Mouse (Mus musculus) CH12.LX (cell line): ENCODE results near the gene Dlg1. TPM values are rescaled to one million over a fixed set of nuclear protein-coding genes. Genes with fewer than 3 reads are reported as not detected.
A peak's percentile ranks its signal among the peaks of the same experiment; 100 is the strongest.

Experiments used
- DNase-seq: peaks from one replicate; pipeline ENCODE4 v3.0.0-alpha.2; 2013; ENCODE audit errors: extremely low read depth
- H3K27ac ChIP-seq: 2 replicates; pipeline ENCODE4 v1.5.1; 2012; ENCODE audit warnings: low read depth, mild to moderate bottlenecking, control low read depth, moderate library complexity; ENCODE audit not compliant: insufficient read depth
- H3K27me3 ChIP-seq: replicated peaks from 2 replicates; pipeline ENCODE3; 2012; ENCODE audit warnings: inconsistent platforms
- H3K36me3 ChIP-seq, 2 experiments: replicated peaks in 1 of 2; 2 replicates each; pipeline versions ENCODE3 to v1.6.1; 2012; ENCODE audit warnings: inconsistent platforms in 1 of 2, low read length in 1 of 2, mild to moderate bottlenecking in 1 of 2, mixed read lengths in 1 of 2, moderate library complexity in 1 of 2; ENCODE audit not compliant: control insufficient read depth in 1 of 2, insufficient read depth in 1 of 2
- H3K4me1 ChIP-seq, 2 experiments: 2 replicates each; pipeline ENCODE4 v1.6.1; 2012; ENCODE audit warnings: inconsistent platforms in 1 of 2, moderate library complexity in 1 of 2; ENCODE audit not compliant: insufficient read depth in 2 of 2, control insufficient read depth in 1 of 2
- H3K4me2 ChIP-seq: 2 replicates; pipeline ENCODE4 v1.6.1; 2012; ENCODE audit warnings: low read depth, mild to moderate bottlenecking, control low read depth; ENCODE audit not compliant: poor library complexity, insufficient read depth, severe bottlenecking
- H3K4me3 ChIP-seq, 3 experiments: fragments of 150-350 bp in 1 of 3; sonication (generic) in 1 of 3; replicated peaks in 1 of 3; 2 replicates each; pipeline versions ENCODE3 to v1.5.1; 2011 to 2012; ENCODE audit warnings: low read depth in 2 of 3, low read length in 2 of 3, mild to moderate bottlenecking in 2 of 3, moderate library complexity in 2 of 3, control low read depth in 1 of 3, improper control_type of control experiment in 1 of 3, inconsistent platforms in 1 of 3, mixed read lengths in 1 of 3; ENCODE audit not compliant: poor library complexity in 1 of 3
- H3K79me2 ChIP-seq: replicated peaks from 2 replicates; pipeline ENCODE4 v1.6.1; 2012; ENCODE audit warnings: mild to moderate bottlenecking, moderate library complexity; ENCODE audit not compliant: control insufficient read depth, poor library complexity, insufficient read depth, severe bottlenecking; ENCODE audit errors: extremely low read depth
- H3K9ac ChIP-seq: 2 replicates; pipeline ENCODE4 v1.6.1; 2012; ENCODE audit warnings: low read depth, mild to moderate bottlenecking, control low read depth, moderate library complexity; ENCODE audit not compliant: insufficient read depth
- H3K9me3 ChIP-seq: replicated peaks from 2 replicates; pipeline ENCODE3; 2012; ENCODE audit warnings: low read length, inconsistent platforms, mixed read lengths
- BHLHE40 ChIP-seq: IDR thresholded peaks from 2 replicates; pipeline ENCODE4 v1.6.1; 2011; ENCODE audit warnings: mild to moderate bottlenecking, low read depth, low read length, improper control_type of control experiment
- CHD2 ChIP-seq: IDR thresholded peaks from 2 replicates; pipeline ENCODE4 v1.6.1; 2011; ENCODE audit warnings: low read length, improper control_type of control experiment
- CTCF ChIP-seq, 2 experiments: IDR thresholded peaks in 1 of 2; conservative IDR thresholded peaks in 1 of 2; 2 replicates each; pipeline ENCODE4 v1.5.1; 2011 to 2012; ENCODE audit warnings: low read depth in 2 of 2, low read length in 2 of 2, improper control_type of control experiment in 1 of 2, inconsistent platforms in 1 of 2, mild to moderate bottlenecking in 1 of 2, moderate library complexity in 1 of 2
- E2F4 ChIP-seq: IDR thresholded peaks from 2 replicates; pipeline ENCODE4 v1.6.1; 2011; ENCODE audit warnings: low read depth, low read length, improper control_type of control experiment; ENCODE audit not compliant: insufficient replicate concordance
- ELF1 ChIP-seq: IDR thresholded peaks from 2 replicates; pipeline ENCODE4 v1.6.1; 2014; ENCODE audit warnings: low read depth, mild to moderate bottlenecking, inconsistent platforms, low read length, improper control_type of control experiment
- GABPA ChIP-seq: IDR thresholded peaks from 2 replicates; pipeline ENCODE4 v1.6.1; 2012; ENCODE audit warnings: low read depth, low read length, improper control_type of control experiment, inconsistent platforms; ENCODE audit not compliant: insufficient replicate concordance
- IRF4 ChIP-seq: IDR thresholded peaks from 2 replicates; pipeline ENCODE4 v1.6.1; 2014; ENCODE audit warnings: low read depth, mild to moderate bottlenecking, inconsistent platforms, low read length, improper control_type of control experiment
- JUN ChIP-seq: IDR thresholded peaks from 2 replicates; pipeline ENCODE4 v1.6.1; 2011; ENCODE audit warnings: low read depth, mild to moderate bottlenecking, low read length, improper control_type of control experiment, moderate library complexity; ENCODE audit not compliant: insufficient read depth
- JUND ChIP-seq: conservative IDR thresholded peaks from 2 replicates; pipeline ENCODE4 v1.6.1; 2011; ENCODE audit warnings: low read depth, low read length, improper control_type of control experiment
- KAT2A ChIP-seq: IDR thresholded peaks from 2 replicates; pipeline ENCODE4 v1.6.1; 2012; ENCODE audit warnings: low read length, improper control_type of control experiment, inconsistent platforms; ENCODE audit not compliant: insufficient replicate concordance
- MAFK ChIP-seq: IDR thresholded peaks from 2 replicates; pipeline ENCODE4 v1.6.1; 2011; ENCODE audit warnings: low read length, improper control_type of control experiment; ENCODE audit not compliant: insufficient replicate concordance
- MAX ChIP-seq: IDR thresholded peaks from 2 replicates; pipeline ENCODE4 v1.6.1; 2011; ENCODE audit warnings: low read length, improper control_type of control experiment
- MAZ ChIP-seq: IDR thresholded peaks from 2 replicates; pipeline ENCODE4 v1.6.1; 2012; ENCODE audit warnings: low read depth, mild to moderate bottlenecking, inconsistent platforms, low read length, improper control_type of control experiment, moderate library complexity
- MXI1 ChIP-seq: IDR thresholded peaks from 2 replicates; pipeline ENCODE4 v1.6.1; 2011; ENCODE audit warnings: mild to moderate bottlenecking, low read depth, low read length, improper control_type of control experiment
- PAX5 ChIP-seq: IDR thresholded peaks from 2 replicates; pipeline ENCODE4 v1.6.1; 2012; ENCODE audit warnings: low read length, inconsistent platforms, mixed read lengths
- POLR2A ChIP-seq: IDR thresholded peaks from 2 replicates; pipeline ENCODE4 v1.6.1; 2011; ENCODE audit warnings: low read depth, mild to moderate bottlenecking, improper control_type of control experiment, low read length
- RAD21 ChIP-seq: IDR thresholded peaks from 2 replicates; pipeline ENCODE4 v1.6.1; 2011; ENCODE audit warnings: low read depth, mild to moderate bottlenecking, low read length, improper control_type of control experiment, moderate library complexity
- SIN3A ChIP-seq: IDR thresholded peaks from 2 replicates; pipeline ENCODE4 v1.6.1; 2012; ENCODE audit warnings: low read length, improper control_type of control experiment, inconsistent platforms
- SMC3 ChIP-seq: IDR thresholded peaks from 2 replicates; pipeline ENCODE4 v1.6.1; 2011; ENCODE audit warnings: low read depth, low read length, improper control_type of control experiment
- USF1 ChIP-seq: IDR thresholded peaks from 2 replicates; pipeline ENCODE4 v1.6.1; 2014; ENCODE audit warnings: low read depth, mild to moderate bottlenecking, inconsistent platforms, low read length, improper control_type of control experiment
- ZC3H11A ChIP-seq: IDR thresholded peaks from 2 replicates; pipeline ENCODE4 v1.6.1; 2012; ENCODE audit warnings: low read depth, mild to moderate bottlenecking, inconsistent platforms, low read length, improper control_type of control experiment
- ZMIZ1 ChIP-seq: IDR thresholded peaks from 2 replicates; pipeline ENCODE4 v1.6.1; 2012; ENCODE audit warnings: low read depth, mild to moderate bottlenecking, inconsistent platforms, low read length, improper control_type of control experiment
- dilution Hi-C: fragments of 300-500 bp; cut with MboI; formaldehyde crosslinking; loops from 2 replicates; pipeline ENCODE4 v1.14.3; 2020; ENCODE audit warnings: low sequenced_read_pairs; ENCODE audit not compliant: extremely low pct_unique_long_range_greater_than_20kb, extremely low pct_ligation_motif_present
- in situ Hi-C: fragments of 300-500 bp; cut with MboI; formaldehyde crosslinking; loops from 3 replicates; pipeline ENCODE4 v1.14.3; 2019; ENCODE audit warnings: low sequenced_read_pairs, low pct_ligation_motif_present, low pct_unique_long_range_greater_than_20kb, mixed read lengths
- polyA plus RNA-seq: library from polyadenylated mRNA; unstranded; fragments of >175 nt; gene quantifications from 2 replicates; pipeline ENCODE4 v1.2.1, GENCODE M21; 2012; ENCODE audit warnings: low read depth; ENCODE audit not compliant: insufficient read length
- total RNA-seq, 2 experiments: library from RNA; depleted of rRNA; stranded (reverse); fragments of 300-350 nt in 1 of 2; fragments of >200 nt in 1 of 2; gene quantifications; 2 replicates each; pipeline ENCODE4 v1.2.3; 2012 to 2014

Gene Dlg1
- total and polyA plus RNA-seq, 3 experiments, result 29.0 to 47.9 (median 37.4) TPM

GRCm38 (mm10) chr16:31740704-31741103 is 77.5 kb downstream of the Dlg1 start:
- dilution Hi-C loops (no loop called here), in situ Hi-C loops (no loop called here)
- H3K4me2 ChIP-seq, result no peak overlapping the region
- no peak overlapping the region for H3K27ac ChIP-seq
- H3K4me3 ChIP-seq, result no peak overlapping the region
- peaks cover 2 to 21% of the 10 kb centered on the region in 2 experiments for H3K36me3 ChIP-seq
- H3K9me3 ChIP-seq, result peaks cover 6% of the 10 kb centered on the region
- H3K9ac ChIP-seq, result no peak overlapping the region
- H3K4me1 ChIP-seq, result peaks cover 0 to 4% of the 10 kb centered on the region in 2 experiments; a peak in 1 of 4 replicates
- no peak for DNase-seq
- no peak for TF ChIP-seq MAFK
- no peak for TF ChIP-seq CHD2
- no peak for TF ChIP-seq IRF4
- TF ChIP-seq RAD21, result no peak
- no peak for TF ChIP-seq GABPA
- TF ChIP-seq MXI1, result no peak
- no peak for TF ChIP-seq USF1
- TF ChIP-seq KAT2A, result no peak
- TF ChIP-seq SMC3, result no peak
- TF ChIP-seq POLR2A, result no peak
- TF ChIP-seq BHLHE40, result no peak
- no peak for TF ChIP-seq E2F4
- no peak for TF ChIP-seq JUN
- TF ChIP-seq ZMIZ1, result no peak
- no peak for TF ChIP-seq MAX
- TF ChIP-seq PAX5, result no peak
- no peak for TF ChIP-seq MAZ
- no peak for TF ChIP-seq SIN3A
- TF ChIP-seq, all 38 proteins: peak for 0
- H3K27me3 ChIP-seq, result no peaks in the 10 kb centered on the region
- H3K79me2 ChIP-seq, result no peaks in the 10 kb centered on the region; the same call in 1 of the 2 replicates

- Histone ChIP-seq H3K36me3 (peaks cover 3 to 22% of the 10 kb centered on the region in 2 experiments), H3K27me3 (no peaks in the 10 kb centered on the region), H3K4me1 (peaks cover 3 to 10% of the 10 kb centered on the region in 2 experiments; a peak in 2 of 4 replicates), H3K4me2 (no peak overlapping the region), H3K9ac (no peak overlapping the region), H3K9me3 (peaks cover 3% of the 10 kb centered on the region), H3K79me2 (peaks cover 3% of the 10 kb centered on the region; the same call in 1 of the 2 replicates), H3K27ac (no peak overlapping the region), H3K4me3 (no peak overlapping the region)
- dilution Hi-C loops, result no loop called here
- in situ Hi-C loops, result loop anchor here (5.0 kb wide), 1 partner anchor 177 kb away; no protein-coding TSS in a partner anchor
- no peak; the same call in 1 of the 2 replicates for TF ChIP-seq JUND
- TF ChIP-seq CTCF (conservative IDR thresholded peaks at IDR 0.05 in 1 of 2, IDR thresholded peaks at IDR 0.05 in 1 of 2; ENCODE audit: low read depth in 2 of 2, low read length in 2 of 2), result peak; percentile 62 to 90; a peak in 3 of 4 replicates
- TF ChIP-seq POLR2A, result no peak
- no peak for TF ChIP-seq MAX
- no peak for TF ChIP-seq SIN3A
- TF ChIP-seq SMC3, result peak; percentile 86
- no peak for TF ChIP-seq ELF1
- peak; percentile 45 for TF ChIP-seq ZC3H11A
- peak; percentile 90 for TF ChIP-seq RAD21
- peak; percentile 62 for DNase-seq
Measured at GRCm38 (mm10) chr16:31750526-31750925, 87.3 kb downstream of the Dlg1 start.
